Mouse (Mus musculus) liver, embryonic 14.5 days (tissue): Measurements from ENCODE around the gene Itsn2.

Source experiments
- CTCF ChIP-seq: IDR thresholded peaks from 2 replicates; pipeline ENCODE4 v1.5.1; 2016; ENCODE audit warnings: antibody characterized with exemption, low read depth, control low read depth
- EP300 ChIP-seq: IDR thresholded peaks from 2 replicates; pipeline ENCODE4 v1.6.1; 2016; ENCODE audit warnings: antibody characterized with exemption, low read depth

- no peak for TF ChIP-seq CTCF
- TF ChIP-seq EP300 = no peak
Observed at GRCm38 (mm10) chr12:4574065-4574464, 18.4 kb upstream of the Itsn2 start.
